Mouse (Mus musculus): ENCODE results near the gene 1700022I11Rik. TPM values are rescaled to one million over a fixed set of nuclear protein-coding genes. Genes with fewer than 3 reads are reported as not detected.

The 1700022I11Rik gene
- 0.29 TPM in 1 of 2 replicates, not detected in the other for polyA plus RNA-seq (2012; rRNA removed)

GRCm38 (mm10) chr4:42969304-42969703 is at the start of gene 1700022I11Rik:
Gene 1700022I11Rik, plus strand, starts transcription at chr4:42969604.

GRCm38 (mm10) chr4:42949676-42950051 is 19.7 kb upstream of the 1700022I11Rik start, which contains the start of gene Dnajb5:
Gene Dnajb5, plus strand, starts transcription at chr4:42949814.

DNA sequence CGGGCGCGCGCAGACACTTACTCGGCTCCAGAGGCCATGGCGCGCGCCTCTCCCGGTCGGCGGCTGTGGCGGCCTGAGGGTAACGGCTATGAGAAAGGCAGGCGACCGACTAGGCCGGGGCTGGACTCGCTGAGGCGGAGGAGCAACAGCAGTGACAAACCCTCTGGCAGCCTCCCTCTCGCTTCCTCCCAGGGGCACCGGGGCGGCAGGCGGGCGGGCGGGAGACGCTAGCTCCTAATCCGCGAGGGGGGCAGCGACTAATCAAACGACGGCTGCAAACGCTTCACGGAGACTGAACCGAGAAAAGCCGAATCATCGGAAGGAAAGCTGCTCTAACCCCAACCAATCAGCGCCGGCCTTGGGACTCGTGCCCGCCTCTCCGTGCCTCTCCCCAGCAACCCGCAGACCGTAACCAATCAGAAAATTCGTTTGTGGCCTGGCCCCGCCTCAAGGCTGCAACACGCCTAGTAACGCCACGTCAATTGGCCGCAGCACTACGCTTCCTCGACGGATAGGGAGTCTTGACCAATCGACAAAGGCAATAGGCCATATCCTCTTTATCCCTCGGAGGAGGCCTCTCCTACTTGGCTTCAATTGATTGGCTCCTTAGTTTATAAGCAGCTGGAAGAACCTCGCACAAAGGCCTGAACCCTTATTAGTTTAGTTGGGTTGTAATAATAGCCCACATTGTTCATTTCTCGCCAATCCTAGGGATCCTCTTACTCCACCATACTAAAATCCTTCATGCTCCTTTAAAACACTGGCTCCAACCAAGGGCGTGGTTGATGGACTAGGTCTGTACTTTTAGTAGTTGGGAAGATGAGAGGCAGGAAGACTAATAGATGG is 31.0 kb downstream of the 1700022I11Rik start, which contains the start of gene Vcp:
Gene Vcp (minus strand): TSS at position 367 of the 846 bp plus-strand sequence.

GRCm38 (mm10) chr4:43010161-43011038 is 41.0 kb downstream of the 1700022I11Rik start, which contains the start of gene Fancg:
Gene Fancg, minus strand, starts transcription at chr4:43010506.

DNA sequence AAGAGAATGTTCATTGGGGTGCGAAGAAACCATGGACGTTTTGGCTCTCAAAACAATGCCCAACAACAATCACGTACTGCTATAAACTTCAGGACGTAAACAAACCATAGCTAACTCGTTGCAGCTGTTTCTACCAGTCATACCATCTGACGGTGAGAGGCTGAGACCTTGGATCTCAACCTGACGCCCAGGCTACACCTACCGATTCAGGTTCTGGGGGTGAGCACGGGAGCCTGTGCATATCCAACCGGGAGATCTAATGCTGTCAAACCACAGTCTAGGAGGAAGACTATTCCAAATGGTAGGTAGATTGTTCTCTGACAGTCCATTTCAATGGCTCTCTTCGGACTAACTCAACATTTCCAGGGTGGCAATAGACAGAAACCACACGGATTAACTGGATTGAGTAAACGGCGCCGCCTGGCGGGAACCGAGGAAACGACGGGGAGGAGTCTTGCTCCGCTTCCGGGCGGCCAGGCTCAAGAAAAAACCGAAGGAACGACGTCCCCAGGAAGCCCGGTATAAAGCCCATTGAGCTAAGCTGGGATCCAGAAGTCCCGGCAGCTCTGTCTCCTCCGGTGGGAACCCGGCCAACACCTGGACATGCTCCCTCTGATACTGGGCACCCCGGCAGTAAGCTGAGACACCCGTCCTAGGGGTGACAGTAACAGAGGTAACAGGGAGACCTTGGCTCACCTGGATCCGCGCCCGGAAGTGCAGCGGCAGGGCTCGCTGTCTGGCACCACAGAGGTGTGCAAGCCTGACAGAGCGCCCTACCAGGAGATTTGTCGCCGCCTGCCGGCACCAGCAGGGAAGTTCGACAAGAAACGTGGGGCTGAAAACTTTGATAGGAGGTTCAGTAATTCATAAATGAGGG is 55.9 kb downstream of the 1700022I11Rik start, which contains the start of gene Pigo:
Gene Pigo (minus strand): TSS at position 736 of the 877 bp plus-strand sequence.

GRCm38 (mm10) chr4:43031237-43031995 is 62.0 kb downstream of the 1700022I11Rik start, which contains the start of gene Stoml2:
Gene Stoml2, minus strand, starts transcription at chr4:43031710.

Other genes starting within 250 kb of the 1700022I11Rik start
- gene 4930578G10Rik, start 234.1 kb upstream of the 1700022I11Rik start, polyA plus RNA-seq (2012; rRNA removed), result 0.63 and 1.0 TPM in 2 replicates
- not detected in 2 replicates for gene Ccl19, start 213.0 kb upstream of the 1700022I11Rik start, polyA plus RNA-seq (2012; rRNA removed)
- 2.7 TPM in 1 of 2 replicates, not detected in the other for gene Ccl21a, start 195.6 kb upstream of the 1700022I11Rik start, polyA plus RNA-seq (2012; rRNA removed)
- 0.02 and 0.06 TPM in 2 replicates for gene Fam205a1, start 115.7 kb upstream of the 1700022I11Rik start, polyA plus RNA-seq (2012; rRNA removed)
- gene Gm12394, start 112.8 kb upstream of the 1700022I11Rik start, polyA plus RNA-seq (2012; rRNA removed), result not detected in 2 replicates
- not detected in 2 replicates for gene Fam205c, start 95.4 kb upstream of the 1700022I11Rik start, polyA plus RNA-seq (2012; rRNA removed)
- gene Phf24, start 52.9 kb upstream of the 1700022I11Rik start, polyA plus RNA-seq (2012; rRNA removed), result 5.0 and 5.8 TPM in 2 replicates
- gene Dnajb5, start 19.8 kb upstream of the 1700022I11Rik start, polyA plus RNA-seq (2012; rRNA removed), result 31.6 and 35.2 TPM in 2 replicates
- gene Vcp, start 30.9 kb downstream of the 1700022I11Rik start, polyA plus RNA-seq (2012; rRNA removed), result 316 and 331 TPM in 2 replicates
- gene Fancg, start 40.9 kb downstream of the 1700022I11Rik start, polyA plus RNA-seq (2012; rRNA removed), result 23.3 and 25.9 TPM in 2 replicates
- gene Pigo, start 56.2 kb downstream of the 1700022I11Rik start, polyA plus RNA-seq (2012; rRNA removed), result 24.8 and 26.7 TPM in 2 replicates
- 158 and 191 TPM in 2 replicates for gene Stoml2, start 62.1 kb downstream of the 1700022I11Rik start, polyA plus RNA-seq (2012; rRNA removed)
- 29.5 and 34.3 TPM in 2 replicates for gene Fam214b, start 76.6 kb downstream of the 1700022I11Rik start, polyA plus RNA-seq (2012; rRNA removed)
- 30.4 and 42.7 TPM in 2 replicates for gene Unc13b, start 89.3 kb downstream of the 1700022I11Rik start, polyA plus RNA-seq (2012; rRNA removed)